ENCODE assay signal across 10 mouse cellular contexts in the genomic region with DNA sequence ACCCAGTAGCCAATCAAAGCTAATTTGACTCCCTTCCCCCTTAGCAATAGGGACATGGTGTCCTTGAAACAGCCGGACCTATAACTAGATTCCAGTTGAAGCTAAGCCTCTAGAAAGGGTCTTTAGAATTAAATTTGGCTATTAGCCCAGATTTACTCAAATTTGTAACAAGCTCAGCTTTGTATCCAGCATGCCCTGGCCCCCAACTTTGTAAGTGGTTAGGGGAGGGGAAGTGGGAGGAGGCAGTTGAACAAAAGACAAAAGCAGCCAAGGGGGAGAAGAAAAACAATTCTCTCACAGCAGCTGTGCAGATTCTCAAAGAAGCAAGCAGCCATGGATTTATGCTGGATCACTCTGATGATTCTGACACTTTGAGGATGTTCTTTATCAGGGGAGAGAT. TPM values are rescaled to one million over a fixed set of nuclear protein-coding genes. Genes with fewer than 3 reads are reported as not detected.
DNase-seq lines count a peak whose midpoint lies in the region; ATAC-seq lines count a peak whose summit lies in the region.
"Had no signal": no experiment of that assay in that cellular context is flagged by ENCODE, and none has a peak within 500 bp of the region (broad histone marks: within the 10 kb centered on the region; RNA-seq: fewer than 3 reads in every experiment).

No protein-coding gene starts in this region.

- peak; percentile 43; the same call in 1 of the 2 replicates for ATAC-seq in lung, embryonic 16.5 days (ENCODE audit: low read depth)
- ATAC-seq in hindbrain, embryonic 12.5 days (ENCODE audit: low FRiP score), result peak; percentile 86
- ATAC-seq in neural tube, embryonic 13.5 days (ENCODE audit: low read depth), result peak; percentile 59

- H3K4me3 ChIP-seq in lung, embryonic 16.5 days (ENCODE audit: low read length), result no peak overlapping the region
- H3K4me3 ChIP-seq in hindbrain, embryonic 12.5 days, result no peak overlapping the region
- no peak overlapping the region for H3K4me3 ChIP-seq in neural tube, embryonic 13.5 days

- no peaks in the 10 kb centered on the region for H3K36me3 ChIP-seq in lung, embryonic 16.5 days (ENCODE audit: control insufficient read depth, insufficient read depth, low read length)
- H3K36me3 ChIP-seq in hindbrain, embryonic 12.5 days, result no peaks in the 10 kb centered on the region
- H3K36me3 ChIP-seq in neural tube, embryonic 13.5 days, result no peaks in the 10 kb centered on the region

- H3K27ac ChIP-seq in lung, embryonic 16.5 days (ENCODE audit: low read length), result peak overlapping the region; percentile 20; the same call in 1 of the 2 replicates
- H3K27ac ChIP-seq in hindbrain, embryonic 12.5 days, result peak overlapping the region; percentile 62
- peak overlapping the region; percentile 74 for H3K27ac ChIP-seq in neural tube, embryonic 13.5 days (replicated peaks)

- H3K9me3 ChIP-seq in lung, embryonic 16.5 days (ENCODE audit: control insufficient read depth, low read length), result no peaks in the 10 kb centered on the region
- H3K9me3 ChIP-seq in hindbrain, embryonic 12.5 days (replicated peaks), result no peaks in the 10 kb centered on the region
- no peaks in the 10 kb centered on the region for H3K9me3 ChIP-seq in neural tube, embryonic 13.5 days

- no peaks in the 10 kb centered on the region for H3K27me3 ChIP-seq in lung, embryonic 16.5 days (ENCODE audit: control insufficient read depth, insufficient read depth, low read depth, low read length)
- 0 out of 2 replicates have a peak, but pooled peaks cover 8% of the 10 kb centered on the region for H3K27me3 ChIP-seq in hindbrain, embryonic 12.5 days
- no peaks in the 10 kb centered on the region for H3K27me3 ChIP-seq in neural tube, embryonic 13.5 days

- H3K9ac ChIP-seq in lung, embryonic 16.5 days (ENCODE audit: low read length), result no peak overlapping the region
- no peak overlapping the region for H3K9ac ChIP-seq in hindbrain, embryonic 12.5 days
- no peak overlapping the region for H3K9ac ChIP-seq in neural tube, embryonic 13.5 days

- WGBS in lung, embryonic 16.5 days, result 21% methylated on average over 1 of the region's 1 CpGs
- WGBS in hindbrain, embryonic 12.5 days, result 46% methylated on average over 1 of the region's 1 CpGs
- 25% methylated on average over 1 of the region's 1 CpGs for WGBS in neural tube, embryonic 13.5 days

- H3K4me2 ChIP-seq in lung, embryonic 16.5 days (ENCODE audit: low read depth, low read length), result no peak overlapping the region
- no peak overlapping the region for H3K4me2 ChIP-seq in hindbrain, embryonic 12.5 days (replicated peaks)
- no peak overlapping the region for H3K4me2 ChIP-seq in neural tube, embryonic 13.5 days

- H3K4me1 ChIP-seq in lung, embryonic 16.5 days (replicated peaks; ENCODE audit: control insufficient read depth, insufficient read depth, low read length), result peaks cover 6% of the 10 kb centered on the region; the same call in 1 of the 2 replicates
- H3K4me1 ChIP-seq in hindbrain, embryonic 12.5 days, result 0 out of 2 replicates have a peak, but pooled peaks cover 3% of the 10 kb centered on the region
- peaks cover 12% of the 10 kb centered on the region for H3K4me1 ChIP-seq in neural tube, embryonic 13.5 days (replicated peaks)

- peak; percentile 20 for DNase-seq in cerebellum, adult 9-10 months
- no peak for DNase-seq in cerebellum, postnatal 10 days
- no peak for DNase-seq in lung, postnatal 10 days
- DNase-seq in urinary bladder, postnatal 14 days (ENCODE audit: low spot score), result no peak
- DNase-seq in B cell, adult 2 months, result no peak
- DNase-seq: lung, postnatal 14 days; right cerebral cortex, postnatal 25 days had no signal

RNA-seq across cellular contexts. Expression of a gene that starts 32.8 kb away (rescaled TPM):
- polyA plus RNA-seq in lung, embryonic 16.5 days (2015; fragmentation: Nextera tagmentation; extraction: Ambion mirVana), result 46.6 and 47.4 TPM in 2 replicates
- 211 and 224 TPM in 2 replicates for polyA plus RNA-seq in hindbrain, embryonic 12.5 days (2016; fragmentation: Nextera tagmentation; extraction: Ambion mirVana)
- polyA plus RNA-seq in neural tube, embryonic 13.5 days (2015; fragmentation: Nextera tagmentation; extraction: Ambion mirVana), result 226 and 240 TPM in 2 replicates

Comparison
In these comparisons a context has a peak if more than half of its experiments do, and no peak if none do; other contexts are left out.
1. H3K27ac ChIP-seq: peak in every context shown above with its lines; median percentile 74 in neural tube, embryonic 13.5 days; 62 in hindbrain, embryonic 12.5 days; 20 in lung, embryonic 16.5 days.